Mouse (Mus musculus): ENCODE data around the gene Faf2. TPM values are rescaled to one million over a fixed set of nuclear protein-coding genes. Genes with fewer than 3 reads are reported as not detected.
A peak's percentile ranks its signal among the peaks of the same experiment; 100 is the strongest.

The Faf2 gene
- total and polyA plus RNA-seq, 3 experiments = 31.4 to 39.3 TPM; not detected in 1

DNA sequence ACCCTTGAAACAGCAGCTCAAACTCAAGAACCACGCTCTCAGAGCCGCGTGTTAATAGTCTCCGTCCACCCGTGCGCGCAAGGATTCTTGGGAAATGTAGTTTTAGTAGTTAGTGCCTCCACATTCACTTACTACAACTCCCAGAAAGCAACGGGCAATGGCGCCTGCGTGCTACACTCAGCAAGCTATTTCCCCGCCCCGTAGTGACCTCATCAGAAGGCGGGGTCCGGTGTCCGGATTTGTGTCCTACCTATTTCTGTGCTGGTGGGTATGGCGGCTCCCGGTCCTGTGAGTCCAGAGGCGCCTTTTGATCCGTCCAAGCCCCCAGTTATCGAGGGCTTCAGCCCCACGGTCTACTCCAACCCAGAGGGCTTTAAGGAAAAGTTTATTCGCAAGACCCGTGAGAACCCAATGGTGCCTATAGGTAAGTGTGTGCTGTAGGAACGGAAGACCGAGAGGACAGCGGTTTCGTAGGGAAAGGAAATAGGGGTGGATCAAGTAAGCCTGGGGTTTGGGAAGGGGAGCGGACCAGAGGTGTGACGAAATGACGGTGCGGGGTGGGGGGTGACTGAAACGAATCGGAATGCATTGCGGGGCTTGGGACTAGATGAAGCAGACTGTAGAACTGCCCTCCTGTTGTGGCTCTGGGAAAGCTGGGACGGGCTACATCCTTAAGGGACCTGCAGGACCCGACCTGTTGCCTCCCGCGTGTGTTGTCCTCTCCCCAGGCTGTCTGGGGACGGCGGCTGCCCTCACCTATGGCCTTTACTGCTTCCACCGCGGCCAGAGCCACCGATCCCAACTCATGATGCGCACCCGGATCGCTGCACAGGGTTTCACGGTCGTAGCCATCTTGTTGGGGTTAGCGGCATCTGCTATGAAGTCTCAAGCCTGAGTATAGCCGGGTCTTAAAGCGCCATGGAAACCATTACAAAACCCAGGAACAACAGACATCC is 31.3 kb upstream of the Faf2 start, which contains the start of the genes Nop16 and Higd2a (continued):
- no peak for TF ChIP-seq CHD2 (IDR thresholded peaks at IDR 0.05; ENCODE audit: low read length)
- TF ChIP-seq ZNF384 (IDR thresholded peaks at IDR 0.05; ENCODE audit: low read depth, low read length) = no peak
- TF ChIP-seq ZKSCAN1 (IDR thresholded peaks at IDR 0.05; ENCODE audit: low read depth, low read length) = no peak; the same call in 1 of the 2 replicates
- TF ChIP-seq MXI1 (IDR thresholded peaks at IDR 0.05; ENCODE audit: low read depth, low read length) = peak; percentile 99
- TF ChIP-seq RCOR1 (IDR thresholded peaks at IDR 0.05; ENCODE audit: low read depth, low read length) = no peak
- no peak for TF ChIP-seq TAL1 (IDR thresholded peaks at IDR 0.05; ENCODE audit: low read length)
- no peak for TF ChIP-seq CTCF (IDR thresholded peaks at IDR 0.05 in 2 of 3, conservative IDR thresholded peaks at IDR 0.05 in 1 of 3; ENCODE audit: control insufficient read depth in 1 of 3, insufficient read depth in 1 of 3, low read depth in 2 of 3, low read length in 3 of 3, poor library complexity in 1 of 3, severe bottlenecking in 1 of 3)
- TF ChIP-seq NELFE (IDR thresholded peaks at IDR 0.05; ENCODE audit: low read depth, low read length) = peak; percentile 91
- peak; percentile 30; the same call in 1 of the 2 replicates for TF ChIP-seq ETS1 (IDR thresholded peaks at IDR 0.05; ENCODE audit: low read depth, low read length)
- no peak; the same call in 1 of the 2 replicates for TF ChIP-seq E2F4 (IDR thresholded peaks at IDR 0.05; ENCODE audit: borderline replicate concordance, low read depth, low read length)
- peak; percentile 76 to 86 for TF ChIP-seq POLR2A (IDR thresholded peaks at IDR 0.05; ENCODE audit: control insufficient read depth in 1 of 2, insufficient read depth in 1 of 2, low read depth in 1 of 2, low read length in 2 of 2, poor library complexity in 1 of 2)
- TF ChIP-seq UBTF (IDR thresholded peaks at IDR 0.05; ENCODE audit: borderline replicate concordance, insufficient read depth, low read depth, low read length) = no peak
- TF ChIP-seq MYC (IDR thresholded peaks at IDR 0.05; ENCODE audit: low read depth, low read length) = peak; percentile 99
- TF ChIP-seq MAFK (IDR thresholded peaks at IDR 0.05; ENCODE audit: borderline replicate concordance, low read depth, low read length) = no peak

DNA sequence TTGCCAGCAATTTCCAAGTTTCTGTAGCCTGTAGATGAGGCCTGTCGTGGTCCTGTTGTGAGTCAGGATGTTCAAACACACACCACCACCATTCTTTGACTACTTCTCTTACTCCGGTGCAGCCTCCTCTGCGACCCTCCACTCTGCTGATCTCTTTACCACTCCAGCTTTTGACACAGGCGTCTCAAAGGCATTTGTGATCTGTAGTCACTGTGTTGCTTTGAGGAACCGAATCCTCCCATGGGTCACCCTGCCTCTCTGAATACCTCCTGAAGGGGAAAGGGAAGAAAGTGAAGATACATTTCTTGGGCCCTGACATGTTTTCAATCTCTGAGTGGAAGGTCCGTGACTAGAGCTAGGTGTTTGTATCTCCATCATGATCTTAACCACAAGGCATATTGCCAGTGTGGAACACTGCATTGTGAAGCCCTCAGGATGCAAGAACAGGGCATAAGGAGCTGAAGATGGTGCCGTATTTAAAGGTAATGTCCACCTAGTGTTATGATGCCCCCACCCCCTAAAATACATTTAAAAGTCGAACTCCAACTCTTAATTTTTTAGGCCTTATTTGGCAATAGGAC is 29.7 kb upstream of the Faf2 start:
- H3K9ac ChIP-seq (ENCODE audit: control insufficient read depth, low read depth, low read length, poor library complexity, severe bottlenecking) = no peak overlapping the region
- H3K27ac ChIP-seq (ENCODE audit: control insufficient read depth, low read depth, low read length) = no peak overlapping the region

More for the DNA sequence above, 29.7 kb upstream of the Faf2 start:
- H3K79me2 ChIP-seq (ENCODE audit: control insufficient read depth, insufficient read depth, low read length, poor library complexity) = peaks cover 28% of the 10 kb centered on the region
- H3K36me3 ChIP-seq (ENCODE audit: control insufficient read depth in 1 of 2, insufficient read depth in 2 of 2, low read length in 2 of 2) = peaks cover 6 to 12% of the 10 kb centered on the region in 2 experiments
- H3K4me1 ChIP-seq (ENCODE audit: control insufficient read depth in 1 of 2, insufficient read depth in 2 of 2, low read length in 2 of 2) = peaks cover 2 to 15% of the 10 kb centered on the region in 2 experiments; a peak in 3 of 4 replicates
- no peak overlapping the region for H3K4me3 ChIP-seq (ENCODE audit: control insufficient read depth in 1 of 2, insufficient read depth in 1 of 2, low read depth in 2 of 2, low read length in 2 of 2)
- no peak for DNase-seq (ENCODE audit: low read depth, low spot score)
- no peaks in the 10 kb centered on the region for H3K27me3 ChIP-seq (ENCODE audit: control insufficient read depth in 1 of 2, insufficient read depth in 2 of 2, low read length in 2 of 2)
- TF ChIP-seq USF1 (IDR thresholded peaks at IDR 0.05; ENCODE audit: low read depth, low read length) = no peak
- no peak for TF ChIP-seq ZMIZ1 (IDR thresholded peaks at IDR 0.05; ENCODE audit: low read depth, low read length)
- no peak for TF ChIP-seq BHLHE40 (IDR thresholded peaks at IDR 0.05; ENCODE audit: borderline replicate concordance, low read depth, low read length)
- no peak for TF ChIP-seq ELF1 (IDR thresholded peaks at IDR 0.05; ENCODE audit: low read depth, low read length)
- TF ChIP-seq MYB (IDR thresholded peaks at IDR 0.05; ENCODE audit: low read depth, low read length) = no peak
- no peak for TF ChIP-seq NELFE (IDR thresholded peaks at IDR 0.05; ENCODE audit: low read depth, low read length)
- TF ChIP-seq RAD21 (IDR thresholded peaks at IDR 0.05; ENCODE audit: low read depth, low read length) = no peak
- TF ChIP-seq CHD2 (IDR thresholded peaks at IDR 0.05; ENCODE audit: low read length) = no peak
- no peak for TF ChIP-seq CTCF (IDR thresholded peaks at IDR 0.05 in 2 of 3, conservative IDR thresholded peaks at IDR 0.05 in 1 of 3; ENCODE audit: control insufficient read depth in 1 of 3, insufficient read depth in 1 of 3, low read depth in 2 of 3, low read length in 3 of 3, poor library complexity in 1 of 3, severe bottlenecking in 1 of 3)
- TF ChIP-seq TBP (IDR thresholded peaks at IDR 0.05; ENCODE audit: low read depth, low read length) = no peak
- TF ChIP-seq POLR2AphosphoS5 (IDR thresholded peaks at IDR 0.05; ENCODE audit: borderline replicate concordance, low read depth, low read length) = no peak
- no peak for TF ChIP-seq NRF1 (IDR thresholded peaks at IDR 0.05; ENCODE audit: insufficient read depth, low read depth, low read length, poor library complexity, severe bottlenecking)
- TF ChIP-seq UBTF (IDR thresholded peaks at IDR 0.05; ENCODE audit: borderline replicate concordance, insufficient read depth, low read depth, low read length) = no peak
- no peak for TF ChIP-seq MAZ (IDR thresholded peaks at IDR 0.05; ENCODE audit: low read depth, low read length)
- no peak for TF ChIP-seq TAL1 (IDR thresholded peaks at IDR 0.05; ENCODE audit: low read length)
- TF ChIP-seq CHD1 (IDR thresholded peaks at IDR 0.05; ENCODE audit: low read depth, low read length) = no peak
- H3K9me3 ChIP-seq (replicated peaks; ENCODE audit: insufficient read depth, low read length) = no peaks in the 10 kb centered on the region
